Mouse (Mus musculus) C2C12 (cell line): Measurements from ENCODE around the gene Srprb.

Source experiments
- CTCF ChIP-seq: IDR thresholded peaks from one replicate; pipeline ENCODE4 v1.5.1; 2011; ENCODE audit not compliant: control insufficient read depth, insufficient read depth, insufficient read length
- MYOD1 ChIP-seq: IDR thresholded peaks from one replicate; pipeline ENCODE4 v1.6.1; 2011; ENCODE audit warnings: low read depth; ENCODE audit not compliant: control insufficient read depth, insufficient read length

DNA sequence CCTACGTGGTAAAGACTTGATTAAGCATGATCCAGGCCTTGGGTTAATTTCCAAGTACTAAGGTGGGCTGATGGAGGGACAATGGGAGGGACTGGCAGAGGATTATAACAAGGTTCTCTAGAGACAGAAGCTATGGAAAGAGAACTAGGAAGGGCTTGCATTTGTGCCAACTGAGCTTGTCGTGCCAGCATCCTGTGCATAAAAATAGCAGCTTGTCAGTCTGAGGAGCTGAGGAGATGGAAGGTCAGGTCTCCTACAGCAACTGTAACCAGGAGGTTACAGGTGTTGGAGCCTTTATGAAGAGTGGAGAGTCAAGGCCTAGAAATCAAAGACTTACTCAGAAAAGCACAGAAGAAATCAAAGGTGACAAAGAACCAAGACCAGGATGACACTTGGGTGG, 11.7 kb upstream of the Srprb start:
- no peak for TF ChIP-seq CTCF
- no peak for TF ChIP-seq MYOD1
